10 mouse cellular contexts compared by ENCODE assay signal in the genomic region with DNA sequence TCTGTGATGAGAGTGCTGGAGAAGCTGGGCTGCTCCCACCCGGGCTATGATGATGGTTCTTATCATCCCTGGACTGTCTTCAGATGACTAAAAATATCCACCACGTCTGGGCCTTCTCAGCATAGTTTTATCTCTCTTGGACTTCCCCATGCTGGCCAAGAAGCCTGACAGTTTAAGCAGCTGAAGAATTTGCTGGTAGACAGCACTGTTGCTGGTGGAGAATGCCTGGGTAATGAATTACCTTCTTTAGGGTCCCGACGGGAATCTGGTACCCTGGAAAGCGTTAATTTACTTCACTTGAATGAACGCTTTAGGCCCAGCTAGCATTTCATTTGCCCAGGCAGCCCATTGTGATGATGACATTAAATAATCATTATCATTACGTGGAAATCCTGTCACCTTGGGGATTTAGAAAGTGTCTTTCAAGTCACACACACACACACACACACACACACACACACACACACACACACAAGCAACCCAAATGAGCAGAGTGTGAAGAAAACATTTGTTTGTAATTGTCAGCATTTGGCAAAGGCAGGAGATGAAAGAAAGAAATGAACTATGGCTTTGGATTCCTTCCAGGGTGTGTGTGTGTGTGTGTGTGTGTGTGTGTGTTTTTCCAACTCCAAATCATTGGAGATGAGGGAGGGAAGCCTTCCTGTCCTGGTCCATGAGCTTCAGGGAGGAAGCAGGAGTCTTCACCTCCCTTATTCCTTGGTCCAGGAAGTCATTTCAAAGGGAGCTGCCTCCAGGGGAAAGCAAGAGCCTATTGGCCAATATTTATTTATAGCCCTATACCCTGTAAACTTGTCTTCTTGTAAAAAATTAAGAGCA.
DNase-seq lines count a peak whose midpoint lies in the region; ATAC-seq lines count a peak whose summit lies in the region.
"Had no signal": no experiment of that assay in that cellular context is flagged by ENCODE, and none has a peak within 500 bp of the region (broad histone marks: within the 10 kb centered on the region; RNA-seq: fewer than 3 reads in every experiment).

No protein-coding gene starts in this region.

- no peak overlapping the region for H3K9ac ChIP-seq in neural tube, embryonic 11.5 days (ENCODE audit: low read length)
- H3K9ac ChIP-seq in neural tube, embryonic 14.5 days (replicated peaks; ENCODE audit: low read depth, low read length): no peak overlapping the region

- 30% methylated on average over 7 of the region's 7 CpGs for WGBS in neural tube, embryonic 11.5 days
- 20% methylated on average over 7 of the region's 7 CpGs for WGBS in neural tube, embryonic 14.5 days

- H3K4me2 ChIP-seq in neural tube, embryonic 11.5 days (ENCODE audit: low read depth): no peak overlapping the region
- no peak overlapping the region for H3K4me2 ChIP-seq in neural tube, embryonic 14.5 days (ENCODE audit: low read depth, low read length)

- no peak overlapping the region for H3K27ac ChIP-seq in neural tube, embryonic 11.5 days (ENCODE audit: low read depth, low read length)
- H3K27ac ChIP-seq in neural tube, embryonic 14.5 days (ENCODE audit: low read depth, low read length): no peak overlapping the region

- H3K36me3 ChIP-seq in neural tube, embryonic 11.5 days (ENCODE audit: control insufficient read depth, insufficient read depth, low read length): no peaks in the 10 kb centered on the region
- no peaks in the 10 kb centered on the region for H3K36me3 ChIP-seq in neural tube, embryonic 14.5 days (ENCODE audit: control insufficient read depth, insufficient read depth, low read length)

- DNase-seq in heart, adult 11 months: peak; percentile 95
- no peak for DNase-seq in heart, postnatal 25 days (ENCODE audit: low spot score)
- DNase-seq in neural tube, embryonic 11.5 days (ENCODE audit: low spot score): peak; percentile 29
- DNase-seq in neural tube, embryonic 10.5 days (ENCODE audit: extremely low spot score, low spot score): no peak
- DNase-seq in kidney, postnatal 14 days: peak; percentile 16
- no peak for DNase-seq in right cerebral cortex, adult 18-20 months
- no peak for DNase-seq in retina, postnatal 1 day
- DNase-seq: gastrocnemius, postnatal 14 days had no signal

- no peak for ATAC-seq in neural tube, embryonic 11.5 days (ENCODE audit: insufficient read depth, low FRiP score, low TSS enrichment)
- peak; percentile 83; the same call in 1 of the 2 replicates for ATAC-seq in neural tube, embryonic 14.5 days (ENCODE audit: low read depth)
- ATAC-seq: CD4-positive, CD25-positive, alpha-beta regulatory T cell, adult 4 months had no signal

- H3K27me3 ChIP-seq in neural tube, embryonic 11.5 days (ENCODE audit: control insufficient read depth, insufficient read depth, low read length): no peaks in the 10 kb centered on the region
- no peaks in the 10 kb centered on the region for H3K27me3 ChIP-seq in neural tube, embryonic 14.5 days (ENCODE audit: control insufficient read depth, insufficient read depth, low read length)

- H3K9me3 ChIP-seq in neural tube, embryonic 11.5 days (ENCODE audit: control insufficient read depth, low read length): no peaks in the 10 kb centered on the region
- H3K9me3 ChIP-seq in neural tube, embryonic 14.5 days (ENCODE audit: control insufficient read depth, low read length): no peaks in the 10 kb centered on the region

- intact Hi-C loops in heart, postnatal 25 days (cut with DNase I): no loop called here

- no peaks in the 10 kb centered on the region for H3K4me1 ChIP-seq in neural tube, embryonic 11.5 days (ENCODE audit: control insufficient read depth, insufficient read depth, low read length)
- no peaks in the 10 kb centered on the region for H3K4me1 ChIP-seq in neural tube, embryonic 14.5 days (ENCODE audit: control insufficient read depth, insufficient read depth, low read length)

- no peak overlapping the region for H3K4me3 ChIP-seq in neural tube, embryonic 11.5 days (ENCODE audit: low read depth, low read length)
- no peak overlapping the region for H3K4me3 ChIP-seq in neural tube, embryonic 14.5 days (ENCODE audit: low read depth, low read length)

Comparison
In these comparisons a context has a peak if more than half of its experiments do, and no peak if none do; other contexts are left out.
1. DNase-seq: peak in heart, adult 11 months (single experiment), neural tube, embryonic 11.5 days (single experiment) and kidney, postnatal 14 days (single experiment); none in heart, postnatal 25 days (single experiment), neural tube, embryonic 10.5 days (single experiment), right cerebral cortex, adult 18-20 months (single experiment) and retina, postnatal 1 day (single experiment).